Mouse (Mus musculus) gastrocnemius, adult 18-20 months (tissue): Measurements from ENCODE around the gene Paip2b. TPM values are rescaled to one million over a fixed set of nuclear protein-coding genes. Genes with fewer than 3 reads are reported as not detected.
"Not testable (repeated sequence)": the region's sequence is repeated elsewhere in the genome, so short reads cannot be mapped to it uniquely, and the experiment has no call there.

Experiments
- DNase-seq: peaks from one replicate; pipeline ENCODE4 v3.0.0; 2021; ENCODE audit warnings: low spot score
- long read RNA-seq, 2 experiments: library from polyadenylated mRNA; stranded (forward); transcript quantifications; one replicate each; pipeline ENCODE4 v2.0.0; 2021
- total RNA-seq, 2 experiments: library from RNA; stranded (reverse); gene quantifications; 2 replicates each; pipeline ENCODE4 v1.2.3; 2021

The Paip2b gene
- 100 to 1,000 TPM in 1 of 2 experiments, 10 to 100 TPM in 1; 97.9 to 101 TPM for total RNA-seq
- long read RNA-seq, experiment 1, partial matches to known transcripts: 0 of 12 reads
- long read RNA-seq, experiment 1, other reads (novel, unspliced or antisense): 8 of 12 reads
- long read RNA-seq, experiment 2, transcript Paip2b-201 (5 exons, 3,982 nt): major isoform, 6 of 23 reads
- long read RNA-seq, experiment 2, partial matches to known transcripts: 0 of 23 reads
- long read RNA-seq, experiment 2, other reads (novel, unspliced or antisense): 15 of 23 reads

DNA sequence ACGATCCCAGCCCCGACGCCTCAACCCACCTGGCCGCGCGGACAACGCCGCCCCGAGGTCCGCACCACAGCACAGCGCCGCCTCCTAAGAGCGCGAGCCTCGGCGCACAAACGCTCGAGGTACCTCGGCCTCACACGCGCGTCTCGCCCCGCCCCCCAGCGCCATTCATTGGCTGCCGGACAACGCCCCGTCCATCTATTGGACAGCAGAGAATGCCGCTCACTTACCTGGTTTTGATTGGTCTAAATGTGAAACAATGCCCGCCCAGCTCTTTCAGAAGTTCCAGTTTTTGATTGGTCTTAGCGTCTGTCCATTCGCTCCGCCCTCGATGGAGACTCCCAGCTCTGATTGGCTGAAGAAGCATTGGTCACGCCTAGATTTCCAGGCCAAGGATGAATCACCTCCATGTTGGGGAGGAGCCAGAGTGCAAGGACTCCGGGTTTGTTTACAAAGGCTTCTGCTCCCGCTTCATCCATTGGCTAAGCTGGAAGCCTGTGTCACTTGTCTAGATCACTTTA is at the start of gene Paip2b:
Gene Paip2b (minus strand): TSS at position 136 of the 518 bp plus-strand sequence.
- DNase-seq: peak; percentile 100

DNA sequence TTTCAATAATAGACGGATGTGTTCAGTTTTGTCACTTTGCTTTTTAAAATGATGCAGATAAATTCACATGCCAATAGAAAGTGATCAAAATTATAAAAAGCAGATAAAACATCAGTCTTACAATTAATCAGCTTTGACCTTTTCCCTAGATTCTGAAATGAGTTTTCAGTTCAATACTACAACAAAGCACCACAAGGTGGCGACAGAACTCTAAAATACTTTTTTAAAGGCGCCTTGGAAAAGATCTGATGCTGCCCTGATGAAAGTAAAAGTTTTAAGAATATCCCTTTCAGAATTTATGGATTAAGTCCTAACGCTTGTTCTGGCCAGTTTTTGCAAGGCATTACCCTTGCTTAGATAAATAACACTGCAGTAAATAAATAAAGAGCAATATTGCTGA is 48.3 kb upstream of the Paip2b start:
- peak; percentile 59 for DNase-seq

DNA sequence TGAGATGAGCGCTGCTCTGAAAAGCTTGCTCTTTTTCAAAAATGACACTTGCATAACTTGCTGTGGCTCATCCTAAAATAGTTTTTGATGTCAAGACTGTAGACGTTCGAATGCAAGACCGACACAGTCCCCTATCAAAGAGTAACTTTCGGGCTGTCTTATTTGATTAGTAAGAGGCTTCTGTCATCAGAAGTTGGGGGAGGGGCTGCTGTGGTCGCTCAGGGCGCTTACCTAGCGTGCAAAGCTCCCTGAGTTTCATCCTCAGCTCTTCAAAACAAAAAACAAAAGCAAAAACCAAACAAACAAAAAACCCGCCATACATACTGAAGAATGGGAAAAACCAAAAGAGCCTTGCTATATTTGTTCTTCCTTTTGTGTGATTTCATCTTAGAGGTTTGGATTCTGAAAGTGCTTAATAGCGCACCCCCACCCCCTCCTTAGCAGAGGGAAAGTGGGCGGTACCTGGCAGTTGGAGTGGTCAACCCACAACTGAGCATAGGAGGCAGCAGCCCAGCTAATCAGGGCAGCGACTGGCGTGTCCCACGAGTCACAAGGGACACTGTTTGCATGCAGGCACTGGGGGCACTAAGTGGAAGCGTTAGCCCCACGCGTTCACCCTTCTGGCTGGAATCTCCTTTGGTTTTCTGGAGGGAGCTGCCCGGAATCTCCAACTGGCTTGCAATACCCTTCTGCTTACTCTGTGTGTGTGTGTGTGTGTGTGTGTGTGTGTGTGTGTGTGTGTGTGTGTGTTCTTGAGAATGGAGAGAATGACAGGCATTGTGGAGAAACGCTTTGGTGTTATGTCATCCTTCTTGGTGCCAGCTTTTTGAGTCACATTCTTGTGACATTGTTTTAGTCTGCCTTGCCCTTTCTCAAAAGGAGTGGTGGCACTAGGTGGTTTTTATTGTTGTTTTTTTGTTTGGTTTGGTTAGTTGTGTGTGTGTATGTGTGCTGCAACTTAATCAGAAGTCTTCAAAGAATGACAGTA is 36.4 kb upstream of the Paip2b start:
- DNase-seq: peak; percentile 77

DNA sequence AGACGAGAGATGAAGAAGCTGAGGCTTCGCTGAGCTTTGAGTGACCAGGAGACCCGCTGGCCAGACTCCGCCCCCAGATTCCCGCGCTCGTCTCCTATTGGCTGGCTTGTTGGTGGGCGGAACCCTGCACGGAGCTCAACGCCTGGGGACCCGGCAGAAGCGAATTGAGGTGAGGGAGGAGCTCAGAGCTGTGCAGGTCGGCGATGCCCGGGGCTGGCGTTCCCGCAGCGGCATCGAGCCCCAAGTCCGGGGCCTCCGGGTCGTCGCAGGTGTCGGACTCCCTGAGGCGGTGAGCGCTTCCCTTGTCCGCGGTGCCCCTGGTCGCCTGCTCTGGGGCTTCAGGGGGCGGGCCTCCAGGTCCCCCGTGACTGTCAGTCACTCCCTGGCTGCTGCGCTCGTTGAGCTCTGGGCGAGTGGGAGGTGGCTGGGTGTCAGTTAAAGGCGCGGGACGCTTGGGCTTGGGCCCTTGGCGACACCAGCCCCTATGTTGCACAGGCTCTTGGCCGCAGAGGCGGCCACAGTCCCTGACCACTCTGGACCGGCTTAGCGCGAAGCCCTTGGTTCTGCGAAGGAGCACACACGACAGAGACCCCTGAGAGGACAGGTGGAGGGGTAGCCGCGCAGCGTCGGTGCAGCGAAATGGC is 35.5 kb upstream of the Paip2b start, which contains the start of gene Zfp638:
Gene Zfp638 (plus strand): TSS at position 156 of the 644 bp plus-strand sequence.
- peak; percentile 94 for DNase-seq

DNA sequence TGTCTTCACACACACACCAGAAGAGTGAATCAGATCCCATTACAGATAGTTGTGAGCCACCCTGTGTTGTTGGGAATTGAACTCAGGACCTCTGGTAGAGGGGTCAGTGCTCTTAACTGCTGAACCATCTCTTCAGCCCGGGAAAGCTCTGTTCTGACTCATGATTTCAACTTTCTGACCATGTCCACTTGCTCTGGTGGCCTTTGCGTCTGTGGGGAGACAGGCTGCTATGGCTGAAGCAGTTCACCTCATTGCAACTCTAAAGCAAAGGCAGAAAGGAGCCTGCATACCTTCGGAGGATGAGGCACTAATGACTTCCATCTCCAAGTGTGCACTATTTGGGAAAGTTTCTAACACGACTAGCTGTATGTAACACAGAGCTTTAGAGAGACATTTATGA is 34.9 kb upstream of the Paip2b start:
- DNase-seq: no peak

DNA sequence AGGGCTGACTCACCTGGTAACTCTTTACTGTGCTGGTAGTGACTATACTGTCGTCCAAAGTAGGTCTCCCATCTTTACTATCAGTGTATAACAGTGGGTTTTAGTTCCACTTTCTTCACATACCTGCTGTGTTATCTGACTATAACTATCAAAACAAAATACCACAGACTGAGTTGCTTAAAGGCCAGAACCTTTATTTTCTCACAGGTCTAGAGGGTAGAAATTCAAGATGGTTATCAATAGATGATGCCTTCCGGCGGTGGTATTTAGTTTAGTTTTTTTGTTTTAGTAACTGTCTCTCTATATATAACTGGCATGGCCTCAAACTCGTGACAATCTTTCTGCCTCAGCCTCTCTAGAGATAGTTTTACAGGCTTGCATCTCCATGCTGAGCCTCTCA is 32.0 kb upstream of the Paip2b start:
- DNase-seq: no peak

DNA sequence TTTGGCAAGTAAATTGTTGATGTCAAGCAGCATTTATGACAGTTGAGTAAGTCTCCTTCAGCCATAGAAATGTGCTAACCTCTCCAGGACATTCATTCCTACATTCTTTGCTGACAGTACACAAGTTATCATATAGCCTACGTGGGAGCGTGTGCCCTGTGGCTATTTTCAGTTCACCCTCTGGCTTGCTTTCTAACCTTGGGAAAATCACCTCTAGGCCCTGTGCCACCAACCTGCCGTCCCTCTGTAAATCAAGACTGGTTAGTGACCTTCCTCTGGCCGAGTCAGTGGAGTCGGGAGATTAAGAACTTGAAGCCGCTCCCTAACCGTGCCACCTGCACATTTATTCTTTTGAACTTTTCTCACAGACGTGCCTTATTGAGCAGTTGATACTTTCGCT is 28.5 kb upstream of the Paip2b start:
- DNase-seq: peak; percentile 89

DNA sequence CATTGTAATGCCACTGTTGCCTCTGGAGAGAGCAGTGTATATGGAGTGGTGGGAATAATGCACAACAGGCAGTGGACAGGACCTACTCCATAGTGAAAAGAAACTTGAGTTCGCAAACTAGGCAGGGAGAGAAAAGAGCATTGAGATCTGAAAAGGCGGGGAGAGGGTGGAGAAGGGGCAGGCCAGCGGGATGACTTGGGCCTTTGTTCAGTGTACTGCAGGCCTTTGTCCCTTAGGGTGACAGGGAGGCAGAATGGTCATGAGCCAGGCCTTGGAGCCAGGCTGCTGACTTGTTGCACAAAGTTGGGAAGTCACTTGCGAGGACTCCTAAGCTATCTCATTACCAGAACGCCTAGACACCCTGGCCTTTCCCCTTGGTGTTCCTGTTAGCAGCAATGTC is 25.9 kb upstream of the Paip2b start:
- no peak for DNase-seq

DNA sequence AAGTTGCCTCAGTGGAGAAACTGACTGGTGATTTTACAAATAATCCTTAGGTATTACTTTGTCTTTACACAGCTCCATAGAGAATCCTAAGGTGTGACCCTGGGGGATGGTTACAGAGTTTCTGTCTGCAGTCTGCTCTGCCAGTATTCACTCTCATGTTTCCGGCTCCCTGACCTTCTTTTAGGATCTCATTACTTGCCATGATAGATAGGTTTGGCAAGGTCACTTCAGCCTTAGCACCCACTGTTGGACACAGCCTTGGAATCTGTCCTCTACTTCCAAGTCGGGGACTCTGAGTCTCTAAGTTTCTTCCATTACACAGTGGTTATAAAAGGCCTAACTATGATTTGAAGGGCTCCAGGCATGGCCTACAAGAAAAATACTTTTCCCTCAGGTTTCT is 17.9 kb upstream of the Paip2b start:
- DNase-seq: peak; percentile 72

DNA sequence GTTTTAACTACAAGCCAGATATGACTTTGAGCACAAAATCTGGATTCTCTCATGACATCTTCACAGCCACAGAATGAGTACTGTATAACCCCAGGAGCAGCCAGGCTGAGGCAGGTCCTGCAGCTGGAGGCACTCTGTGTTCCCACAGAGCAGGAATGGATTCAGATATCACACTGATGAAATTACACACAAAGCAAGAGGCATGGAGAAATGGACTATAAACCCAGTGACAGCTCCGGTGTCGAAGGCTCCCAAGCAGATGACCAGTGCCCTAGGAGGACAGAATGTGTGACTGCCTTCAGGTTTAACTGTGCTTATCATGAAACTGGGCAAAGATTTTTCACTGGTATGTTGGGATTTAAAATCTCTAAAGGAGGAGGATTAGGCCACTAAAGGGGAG is 14.6 kb upstream of the Paip2b start:
- peak; percentile 68 for DNase-seq

DNA sequence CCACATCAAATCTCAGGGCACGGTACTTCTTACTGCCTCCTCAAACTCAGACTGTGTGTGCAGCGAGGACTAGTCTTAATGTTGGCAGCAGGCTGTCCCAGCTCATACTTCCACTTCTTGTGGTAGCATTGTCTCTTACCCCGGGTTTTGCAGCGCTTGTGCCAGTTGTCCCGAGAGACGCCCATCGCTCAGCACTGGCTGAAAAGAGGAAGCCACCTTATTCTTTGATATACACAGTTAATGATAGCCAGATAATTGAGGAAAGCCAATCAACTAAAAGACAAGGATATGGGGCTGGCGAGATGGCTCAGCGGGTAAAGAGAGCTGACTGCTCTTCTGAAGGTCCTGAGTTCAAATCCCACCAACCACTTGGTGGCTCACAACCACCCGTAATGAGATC is 13.4 kb upstream of the Paip2b start:
- DNase-seq: no peak

DNA sequence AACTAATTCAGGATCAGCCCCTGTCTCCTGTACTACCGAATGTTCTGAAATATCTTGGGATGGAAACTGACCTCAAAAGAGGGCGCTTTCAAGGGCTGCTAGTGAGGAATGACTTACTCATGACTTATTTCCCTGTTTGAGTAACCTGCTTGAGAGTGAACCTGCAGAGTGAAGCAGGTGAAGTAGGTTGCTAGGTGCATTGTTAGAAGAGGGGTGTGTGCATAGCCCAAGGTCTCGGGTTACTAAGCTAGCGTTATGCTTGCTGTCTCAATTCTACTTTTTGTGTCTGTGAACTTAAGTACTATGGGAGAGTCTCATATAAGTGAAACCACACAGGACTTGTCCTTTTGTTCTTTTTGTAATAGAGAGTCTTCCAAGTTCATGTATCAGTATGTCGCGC is 8.5 kb upstream of the Paip2b start:
- no peak for DNase-seq

DNA sequence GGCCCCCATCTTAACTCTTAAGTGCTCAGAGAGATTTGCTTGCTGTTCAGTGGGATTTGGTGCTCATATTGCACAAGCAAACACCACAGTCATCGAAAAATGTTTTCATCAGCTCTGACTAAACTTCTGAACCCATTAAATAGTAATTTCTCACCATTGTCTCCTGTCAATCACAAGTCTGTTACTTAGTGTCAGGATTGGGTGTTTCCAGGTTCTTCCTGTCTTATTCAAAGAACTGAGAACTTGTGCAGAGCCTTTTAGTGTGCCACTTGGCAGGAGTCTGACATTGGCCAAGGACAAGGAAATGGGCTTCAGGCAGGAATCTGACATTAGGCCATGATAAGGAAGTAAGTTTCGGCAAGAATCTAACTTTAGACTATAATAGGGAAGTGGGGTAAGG is 6.5 kb upstream of the Paip2b start:
- DNase-seq: no peak

DNA sequence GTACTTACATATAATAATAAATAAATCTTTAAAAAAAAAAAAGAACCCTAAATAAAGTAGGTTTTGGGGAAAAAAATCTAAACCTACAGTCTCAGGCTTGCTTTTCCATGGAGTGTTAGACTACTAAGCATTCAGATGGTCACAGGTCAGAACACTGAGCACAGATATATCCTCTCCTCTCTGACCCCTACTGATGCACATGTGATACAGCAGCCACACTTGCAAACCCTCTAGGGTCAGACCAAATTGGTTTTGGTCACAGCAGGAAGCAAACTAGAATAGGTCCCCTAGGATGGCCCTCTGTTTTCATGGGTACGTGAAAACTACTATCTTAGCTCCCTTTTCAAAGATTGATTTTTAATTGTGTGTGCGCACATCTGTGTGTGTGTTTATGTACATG is 5.3 kb upstream of the Paip2b start:
- no peak for DNase-seq

DNA sequence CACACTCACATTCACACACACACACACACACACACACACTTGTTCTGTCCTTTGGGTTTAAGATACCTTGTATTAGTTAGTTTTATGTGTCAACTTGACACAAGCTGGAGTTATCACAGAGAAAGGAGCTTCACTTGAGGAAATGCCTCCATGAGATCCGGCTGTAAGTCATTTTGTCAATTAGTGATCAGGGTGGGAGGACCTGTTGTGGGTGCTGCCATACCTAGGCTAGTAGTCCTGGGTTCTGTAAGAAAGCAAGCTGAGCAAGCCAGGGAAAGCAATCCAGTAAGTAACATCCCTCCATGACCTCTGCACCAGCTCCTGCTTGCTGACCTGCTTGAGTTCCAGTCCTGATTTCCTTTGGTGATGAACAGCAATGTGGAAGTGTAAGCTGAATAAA is 852 bp upstream of the Paip2b start:
- not testable (repeated sequence) for DNase-seq

DNA sequence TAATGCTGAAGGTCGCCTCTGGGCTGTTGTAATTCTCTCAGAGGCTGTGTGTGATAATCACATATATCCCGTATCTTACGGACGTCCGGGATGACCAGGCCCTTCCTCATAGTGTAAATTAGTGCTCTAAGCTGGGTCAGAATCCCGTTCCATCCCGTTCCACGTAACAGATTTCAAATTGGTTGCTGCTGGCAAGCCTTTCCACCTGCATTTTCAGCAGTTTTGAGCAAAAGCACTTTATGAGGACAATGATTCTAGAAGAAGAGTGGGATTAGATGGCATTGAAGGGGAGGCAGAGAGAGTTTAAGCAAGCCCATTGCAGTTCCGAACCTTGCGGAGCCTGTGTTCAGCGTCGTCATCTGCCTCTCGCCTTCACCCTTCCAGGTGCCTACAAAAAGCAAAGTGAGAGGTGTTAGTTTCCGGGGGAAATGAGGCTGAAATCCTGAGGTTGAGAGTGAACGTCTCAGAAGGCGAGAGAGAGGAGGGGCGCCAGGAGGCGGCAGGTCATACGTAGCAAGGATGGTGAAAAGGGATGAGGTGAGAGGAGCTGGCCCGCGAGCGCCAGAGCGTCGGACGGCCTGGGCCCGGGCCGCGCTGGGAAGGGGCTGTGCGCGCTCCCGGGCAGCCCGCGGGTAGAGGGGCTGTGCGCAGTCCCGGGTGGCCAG is 468 bp downstream of the Paip2b start:
- peak; percentile 11 for DNase-seq

DNA sequence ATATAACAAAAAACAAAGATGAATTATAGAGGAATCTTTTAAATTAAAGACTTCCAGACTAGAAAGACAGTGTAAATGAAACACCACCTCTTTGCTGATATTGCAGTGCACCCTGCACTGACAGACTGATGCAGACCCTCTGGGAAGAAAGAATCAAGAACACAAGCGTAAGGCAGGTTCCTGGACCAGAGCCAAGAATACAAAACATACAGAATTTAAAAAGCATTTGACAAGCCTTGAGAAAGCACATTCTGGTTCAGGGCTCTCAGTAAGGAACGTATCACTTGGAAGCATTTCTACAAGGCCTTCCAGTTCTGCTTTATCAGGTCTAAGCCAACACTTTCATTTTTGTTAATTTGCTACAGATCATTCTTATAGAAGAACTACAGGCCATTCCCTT is 9.7 kb downstream of the Paip2b start:
- no peak for DNase-seq

DNA sequence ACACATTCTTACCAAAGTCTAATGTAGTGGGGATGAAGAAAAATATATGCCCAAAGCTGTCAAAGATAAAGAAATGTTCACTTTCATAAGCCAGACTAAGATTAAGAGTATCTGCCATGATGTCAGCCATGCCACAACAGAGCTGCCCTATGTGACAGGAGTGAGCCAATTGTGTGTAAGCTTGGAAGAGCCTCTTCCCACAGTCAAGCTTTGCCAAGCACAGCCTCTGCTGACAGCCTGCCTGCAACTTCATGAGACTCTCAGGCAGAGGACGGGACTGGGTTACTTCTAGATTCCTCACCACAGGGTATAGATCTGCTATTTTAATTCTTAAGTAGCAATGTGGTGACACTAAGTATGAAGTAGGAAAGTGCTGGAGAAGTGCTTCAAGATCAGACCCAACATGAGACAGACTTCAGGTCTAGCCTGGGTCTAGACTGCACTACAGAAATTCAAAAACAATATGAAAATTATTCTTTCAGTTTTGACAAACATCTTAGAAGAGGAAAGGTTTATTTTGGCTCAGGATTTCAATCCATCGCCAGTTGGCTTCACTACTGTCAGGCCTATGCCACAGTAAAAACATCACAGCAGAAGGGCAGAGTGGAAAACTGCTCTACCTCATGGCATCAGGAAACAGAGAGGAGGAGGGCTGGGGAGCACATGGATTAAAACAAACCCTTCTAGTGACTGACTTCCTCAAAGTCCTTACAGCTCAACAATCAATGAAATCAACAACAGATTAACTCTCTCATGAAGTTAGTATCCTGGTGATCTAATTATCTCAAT is 10.6 kb downstream of the Paip2b start:
- DNase-seq: no peak

DNA sequence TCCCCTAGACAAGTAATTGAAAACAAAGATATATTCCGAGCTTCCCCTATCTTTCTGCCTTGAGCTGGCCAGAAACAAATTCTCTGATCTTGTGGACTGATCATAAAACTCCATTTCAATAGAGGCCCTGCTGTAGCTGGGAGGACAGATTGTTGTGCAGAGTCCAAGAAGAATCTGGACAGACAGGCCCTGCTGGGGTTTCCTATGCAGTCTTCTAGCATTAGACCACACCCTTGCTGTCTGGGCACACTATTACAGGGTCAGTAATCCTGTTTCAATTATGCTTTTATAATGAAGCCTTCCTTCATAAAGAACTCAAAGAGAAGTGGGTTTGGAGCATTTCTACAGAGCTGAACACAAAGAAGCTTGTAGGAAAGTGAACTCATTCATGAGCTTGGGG is 12.5 kb downstream of the Paip2b start:
- DNase-seq: no peak

DNA sequence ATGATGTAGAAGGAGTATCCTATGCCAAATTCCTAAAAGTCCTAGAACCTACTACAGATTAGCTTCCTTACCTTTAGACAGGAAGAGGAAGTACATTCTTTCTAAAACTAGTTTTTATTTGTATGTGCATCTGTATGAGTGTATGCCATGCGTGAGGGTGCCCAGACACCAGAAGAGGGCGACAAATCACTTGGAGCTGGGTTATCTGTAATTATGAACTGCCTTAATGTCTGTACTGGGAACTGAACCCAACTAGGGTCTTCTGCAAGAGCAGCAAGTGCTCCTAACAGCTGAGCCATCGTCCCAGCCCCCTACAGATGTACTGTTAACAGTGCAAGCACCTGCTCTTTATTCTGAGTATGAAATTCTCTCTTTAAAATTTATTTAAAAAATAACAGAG is 15.7 kb downstream of the Paip2b start:
- DNase-seq: no peak

DNA sequence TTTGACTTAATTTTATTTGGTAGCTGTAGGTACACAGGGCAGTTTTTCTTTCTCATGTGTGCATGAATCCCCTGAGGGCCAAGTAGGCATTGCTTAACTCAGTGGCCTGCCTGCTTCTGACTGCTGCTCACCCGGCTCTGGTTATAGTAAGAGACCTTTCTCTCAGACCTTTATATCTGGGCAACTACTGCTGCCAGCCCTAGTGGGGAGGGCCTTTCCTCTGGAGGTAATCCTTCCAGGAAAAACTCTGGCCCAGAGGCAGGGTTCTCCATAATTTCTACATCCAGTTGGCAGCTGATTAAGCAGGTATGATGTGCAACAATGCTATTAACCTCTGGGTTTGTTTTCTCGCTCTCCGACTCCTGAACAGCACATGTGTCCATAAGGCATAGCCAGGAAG is 28.7 kb downstream of the Paip2b start:
- no peak for DNase-seq
